Mouse (Mus musculus): ENCODE data around the gene Mdm2.

GRCm38 (mm10) chr10:117676036-117676643 lies 34.4 kb downstream of the Mdm2 start:
- TF ChIP-seq POLR2A (IDR thresholded peaks at IDR 0.05; ENCODE audit: control insufficient read depth, extremely low read depth, insufficient read depth, low read length, poor library complexity) (no peak), CTCF (IDR thresholded peaks at IDR 0.05; ENCODE audit: borderline replicate concordance, control insufficient read depth, extremely low read depth, insufficient read depth, low read length, poor library complexity) (no peak)

All from thymus, adult 2 months (tissue).